Mouse (Mus musculus) yolk sac, embryonic 10.5 days (tissue): ENCODE data around the gene Pidd1.

Experiments
- DNase-seq: peaks from one replicate; pipeline ENCODE4 v3.0.0-alpha.2; 2017; ENCODE audit warnings: low spot score

Gene Pidd1

DNA sequence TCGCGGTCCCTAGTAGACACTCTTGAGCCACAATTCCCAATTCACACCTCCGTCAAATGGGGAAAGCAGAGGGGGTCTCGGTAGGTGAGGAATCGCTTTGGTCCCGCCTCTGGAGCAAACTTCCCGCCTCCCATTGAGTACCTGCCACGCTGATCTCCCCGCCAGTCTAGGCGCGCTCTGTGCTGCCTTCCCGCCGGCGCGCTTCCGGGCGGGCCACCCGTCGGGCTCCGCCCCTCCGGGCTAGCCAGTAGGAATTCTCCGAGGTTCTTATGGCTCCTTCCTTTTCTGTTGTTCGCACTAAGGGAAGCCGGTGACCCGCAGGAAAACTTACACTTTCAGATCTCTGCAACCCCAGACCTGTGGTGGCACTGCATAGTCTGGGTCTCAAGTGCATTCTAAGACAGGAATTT lies at the start of gene Pidd1:
Gene Pidd1 (minus strand): TSS at position 198 of the 410 bp plus-strand sequence.
- peak; percentile 80 for DNase-seq

DNA sequence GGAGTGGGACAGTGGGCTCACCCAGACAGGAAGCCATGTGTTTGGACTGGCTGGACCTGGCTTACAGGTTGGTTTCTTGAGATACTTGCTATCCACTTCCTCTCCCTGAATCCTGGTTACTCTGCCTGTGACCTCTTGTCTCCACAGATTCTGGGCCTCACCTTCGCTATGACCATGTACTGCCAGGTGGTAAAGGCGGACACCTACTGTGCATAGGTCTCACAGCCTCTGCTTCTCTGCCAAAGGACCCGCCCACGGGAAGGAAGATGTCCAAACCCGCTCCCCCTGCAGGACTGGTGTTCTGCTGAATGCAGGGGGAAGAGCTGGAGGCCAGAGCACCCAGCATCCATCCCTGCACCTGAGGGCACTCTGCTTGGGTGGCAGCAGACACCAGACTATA lies 48.9 kb upstream of the Pidd1 start:
- DNase-seq, result no peak

DNA sequence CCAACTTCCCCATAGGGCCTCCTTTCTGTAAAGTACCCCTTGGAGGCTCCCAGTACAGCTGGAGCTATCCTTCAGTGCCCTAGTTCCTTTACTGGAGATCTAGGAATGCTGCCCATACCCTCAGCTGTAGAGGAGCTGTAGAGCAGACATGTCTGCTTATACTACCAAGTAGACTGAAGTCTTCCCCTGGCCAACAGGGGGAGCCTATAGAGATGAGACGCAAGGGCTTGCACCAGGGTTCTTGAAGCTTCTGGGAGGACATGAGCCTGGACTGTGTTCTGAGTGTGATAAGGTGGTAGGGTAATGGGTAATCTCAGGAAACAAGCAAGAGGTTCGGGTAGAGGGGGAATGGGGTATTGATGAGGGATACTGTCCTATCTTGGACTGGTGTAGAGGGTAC lies 47.3 kb upstream of the Pidd1 start:
- DNase-seq, result no peak

DNA sequence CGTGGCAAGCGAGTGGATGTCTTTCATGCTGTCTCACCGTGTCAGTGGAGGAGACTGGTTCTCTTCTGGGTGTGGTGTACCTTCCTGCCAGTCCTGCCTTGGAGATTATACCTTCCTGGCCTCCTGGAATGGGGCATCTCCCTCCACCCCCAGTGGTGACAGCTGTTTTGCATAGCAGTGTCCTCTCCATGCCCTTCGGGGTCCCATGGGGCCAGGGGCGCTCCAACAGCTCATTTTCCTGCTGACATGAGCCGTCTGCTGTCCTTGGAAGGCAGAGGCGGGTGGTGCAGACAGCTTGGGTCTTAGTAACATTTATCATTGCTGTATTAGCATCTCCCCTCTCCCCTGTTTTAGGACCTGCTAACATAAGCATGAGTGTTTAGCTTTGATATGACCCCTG lies 43.3 kb upstream of the Pidd1 start:
- DNase-seq, result no peak

DNA sequence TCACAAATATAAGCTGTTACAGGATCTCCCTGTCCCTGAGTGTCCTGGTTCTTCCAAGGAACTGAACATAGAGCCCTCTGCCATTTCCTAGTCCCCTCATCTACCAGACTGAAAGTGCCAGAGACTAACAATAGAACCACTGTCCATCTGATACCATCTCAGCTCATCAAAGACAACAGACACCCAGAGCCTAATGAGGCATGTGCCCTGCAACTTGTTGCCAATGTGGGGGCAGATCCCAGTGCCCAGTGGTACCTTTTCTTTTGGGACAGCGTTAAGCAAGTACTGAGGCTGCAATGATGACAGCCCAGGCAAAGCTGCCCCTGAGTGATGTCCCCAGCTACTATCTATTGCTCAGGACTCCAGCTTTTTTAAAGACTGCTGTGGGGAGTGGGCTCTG lies 42.4 kb upstream of the Pidd1 start:
- no peak for DNase-seq

DNA sequence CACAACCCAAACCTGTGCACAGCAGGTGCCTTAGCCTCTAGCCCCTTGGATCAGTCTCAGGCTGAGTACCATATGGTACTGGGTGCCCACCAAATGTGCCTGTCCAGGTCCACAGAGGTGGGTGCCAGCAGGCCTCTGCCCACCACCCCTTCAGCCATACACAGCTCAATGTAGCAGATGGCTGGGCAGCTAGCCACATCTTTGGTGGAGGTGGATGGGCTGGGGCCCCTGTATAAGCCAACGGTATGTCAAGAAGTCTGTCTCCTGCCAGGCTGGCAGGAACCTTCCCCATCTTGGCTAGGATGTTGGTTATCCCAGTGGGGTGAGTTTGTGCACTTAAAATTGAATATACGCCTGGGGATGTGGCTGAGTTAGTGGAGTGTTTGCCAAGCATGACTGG lies 41.8 kb upstream of the Pidd1 start:
- DNase-seq, result no peak

DNA sequence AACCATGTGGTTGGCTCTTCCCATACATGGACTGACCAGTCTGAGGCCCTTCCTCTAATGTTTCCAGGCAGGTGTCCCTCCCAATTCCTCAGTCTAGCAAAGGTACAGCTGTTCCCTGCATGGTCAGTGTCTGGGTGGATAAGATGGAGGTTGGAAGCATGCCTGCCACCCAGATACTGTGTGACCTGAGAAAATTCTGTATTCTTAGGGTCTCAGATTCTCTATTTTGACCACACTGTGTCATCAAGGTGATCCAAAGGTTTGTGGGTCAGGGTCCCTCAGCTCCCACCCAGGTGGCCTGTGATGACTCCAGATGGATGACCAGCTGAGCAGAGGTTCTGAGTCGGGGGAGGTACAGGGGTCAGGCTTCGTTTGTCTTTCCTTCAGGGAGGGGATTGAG lies 41.4 kb upstream of the Pidd1 start:
- DNase-seq, result no peak

DNA sequence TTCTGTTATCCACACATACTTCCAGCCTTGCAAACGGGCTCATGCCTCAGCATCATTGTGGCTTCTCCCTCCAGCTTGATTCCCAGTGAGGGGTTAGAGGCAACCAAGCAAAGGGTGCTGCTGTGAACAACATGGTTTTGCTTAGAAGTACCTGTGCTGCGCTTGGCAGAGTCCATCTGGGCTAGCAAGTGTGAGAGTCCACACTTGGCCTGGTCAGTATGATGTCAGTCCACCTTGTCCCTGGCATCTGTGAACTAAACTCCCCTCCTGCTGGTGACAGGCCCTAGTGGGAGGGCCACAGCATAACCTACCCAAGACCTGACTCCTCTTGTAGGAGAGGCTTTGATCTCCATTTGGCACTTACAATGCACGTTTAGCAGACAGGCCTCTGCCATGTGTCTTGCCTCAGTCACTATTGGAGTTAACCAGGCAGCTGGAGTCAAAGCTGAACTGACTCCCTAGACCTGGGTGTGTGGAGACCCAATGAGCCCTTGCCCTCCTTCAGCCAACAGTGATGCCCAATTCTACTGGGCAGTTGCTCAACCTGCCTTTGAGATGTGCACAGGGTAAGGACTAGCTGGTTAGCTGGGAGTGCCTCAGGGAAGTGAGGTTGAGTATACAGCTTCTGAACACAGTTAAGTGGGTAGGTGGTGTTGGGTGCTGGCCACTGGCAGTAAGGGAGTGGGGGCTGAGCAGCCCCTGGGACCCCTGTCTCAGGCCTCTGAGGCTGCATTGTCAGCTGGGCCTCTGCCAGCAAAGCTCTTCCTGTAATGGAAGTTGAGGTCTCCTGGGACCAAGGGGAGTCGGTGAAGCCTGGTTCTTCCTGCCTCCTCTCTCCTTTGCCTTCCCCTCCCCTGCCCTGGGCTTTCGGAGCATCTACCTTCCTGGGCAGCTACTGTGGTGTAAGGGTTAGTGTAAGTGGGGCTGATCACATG lies 40.6 kb upstream of the Pidd1 start:
- DNase-seq, result no peak

DNA sequence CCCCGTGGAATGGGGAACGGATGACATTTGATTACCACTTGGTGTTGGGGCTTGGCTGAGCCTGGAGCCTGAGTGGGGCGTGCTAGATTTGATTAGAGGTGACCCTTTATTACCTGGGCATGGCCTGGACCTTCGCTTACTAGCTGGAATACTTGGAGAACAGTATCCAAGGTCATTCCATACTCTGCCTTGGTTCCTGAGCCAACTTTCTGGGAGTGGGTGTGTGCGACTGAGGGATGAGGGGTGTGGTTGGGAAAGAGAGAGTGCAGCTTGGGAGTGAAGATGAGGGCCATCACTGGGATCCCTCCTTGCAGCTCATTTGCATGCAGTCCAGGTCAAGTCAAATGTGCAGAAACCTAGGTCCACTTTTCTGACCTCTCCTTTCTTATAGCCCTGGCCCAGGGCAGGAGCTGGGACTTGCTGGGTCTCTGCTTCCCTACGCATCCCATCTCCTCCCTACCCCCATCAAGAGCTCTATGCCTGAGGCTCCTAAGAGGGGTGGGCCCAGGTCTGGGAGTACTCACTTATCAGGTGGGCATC lies 39.4 kb upstream of the Pidd1 start:
- DNase-seq, result no peak

DNA sequence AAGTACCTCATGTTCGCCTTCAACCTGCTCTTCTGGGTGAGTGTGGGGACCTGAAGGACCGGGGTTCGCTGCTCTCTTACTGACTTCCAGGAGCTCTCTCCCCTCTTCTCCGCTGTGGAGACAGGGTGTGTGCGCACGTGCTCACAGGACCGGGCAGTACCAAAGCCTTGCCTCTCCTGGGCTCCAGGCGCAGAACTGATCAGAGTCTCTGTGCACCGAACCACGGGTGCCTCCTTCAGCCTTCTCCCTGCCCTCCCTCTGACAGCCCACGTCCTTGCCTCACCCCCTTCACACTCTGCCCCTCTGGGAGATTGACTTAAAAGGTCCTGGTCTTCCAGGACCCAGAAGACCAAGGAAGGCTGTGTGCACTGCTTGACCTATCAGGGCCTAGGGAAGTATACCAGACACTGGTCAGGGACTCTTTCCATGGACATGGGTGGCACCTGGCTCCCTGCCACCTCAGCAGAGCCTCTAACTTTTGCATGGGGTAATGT lies 38.8 kb upstream of the Pidd1 start:
- no peak for DNase-seq

DNA sequence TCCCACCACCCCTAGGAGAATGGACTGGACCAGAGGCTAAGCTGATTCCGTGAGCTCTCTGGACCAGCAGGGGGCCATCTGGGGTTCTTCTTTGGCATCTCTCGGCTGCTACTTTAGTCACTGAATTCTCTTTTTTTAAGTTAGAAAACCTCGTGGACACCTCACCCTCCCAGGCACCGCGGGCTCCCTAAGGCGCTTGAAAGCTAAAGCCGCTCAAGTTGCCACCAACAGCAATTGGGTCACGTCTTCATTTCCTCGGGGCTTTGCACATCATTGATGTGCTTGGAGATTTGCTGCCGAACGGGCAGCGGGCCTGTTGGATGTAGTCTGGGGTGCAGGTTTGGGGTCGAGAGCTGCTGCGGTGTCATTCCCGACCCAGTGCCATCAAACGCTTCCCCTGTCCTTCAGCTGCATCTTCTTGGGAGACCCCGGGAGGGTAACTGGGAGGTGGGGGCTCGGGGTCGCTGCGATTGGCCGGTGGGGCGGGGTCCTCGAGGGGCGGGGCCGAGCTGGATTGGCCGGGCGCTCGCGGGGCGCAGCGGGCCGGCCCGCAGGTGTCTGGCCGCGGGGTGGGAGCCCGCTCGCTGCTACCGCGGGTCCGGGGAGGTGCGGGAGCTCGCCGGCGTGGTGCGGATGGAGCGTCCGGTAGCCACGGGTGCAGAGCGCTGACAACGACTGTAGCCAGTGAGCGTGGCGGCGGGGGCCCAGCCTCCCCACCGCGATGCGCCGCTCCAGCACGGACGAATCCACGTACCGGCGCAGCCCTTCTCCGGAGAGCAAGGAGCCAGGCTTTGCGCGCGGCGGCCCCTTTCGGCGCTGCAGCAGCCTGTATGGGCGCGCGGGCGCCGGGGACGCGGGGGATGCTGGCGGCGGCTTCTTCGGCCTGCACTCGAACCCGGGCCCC lies 37.9 kb upstream of the Pidd1 start:
- peak; percentile 57 for DNase-seq

DNA sequence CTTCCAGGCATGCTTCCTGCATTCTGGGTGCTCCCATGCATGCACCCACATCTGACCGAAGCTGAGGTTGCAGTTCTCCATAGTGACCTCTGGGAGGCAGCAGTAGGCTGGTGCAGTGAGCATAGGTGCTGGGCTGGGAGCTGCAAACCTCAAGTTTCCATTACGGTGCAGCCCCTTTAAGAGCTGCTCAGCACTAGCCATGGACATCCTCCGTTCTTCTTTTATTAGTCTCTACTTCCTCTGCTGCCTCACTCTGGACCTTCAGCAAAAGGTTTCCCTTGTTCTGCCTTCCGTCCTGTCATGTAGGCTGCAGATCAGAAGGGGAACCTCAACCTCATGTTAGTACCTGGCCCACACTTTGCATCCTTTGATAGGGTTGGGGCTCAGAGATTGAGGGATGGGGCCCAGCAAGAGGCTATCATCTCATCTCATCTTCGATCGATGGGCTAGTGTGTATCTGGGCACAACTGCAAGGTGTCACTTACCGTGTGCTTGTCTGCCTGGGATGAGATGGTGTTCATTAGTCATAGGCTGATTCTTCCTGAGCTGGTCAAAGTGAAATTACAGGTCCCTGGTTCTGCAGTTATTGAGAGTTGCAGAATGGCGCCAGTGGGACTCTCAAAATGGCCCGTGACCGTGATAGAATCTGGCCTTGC lies 37.1 kb upstream of the Pidd1 start:
- DNase-seq, result peak; percentile 52

DNA sequence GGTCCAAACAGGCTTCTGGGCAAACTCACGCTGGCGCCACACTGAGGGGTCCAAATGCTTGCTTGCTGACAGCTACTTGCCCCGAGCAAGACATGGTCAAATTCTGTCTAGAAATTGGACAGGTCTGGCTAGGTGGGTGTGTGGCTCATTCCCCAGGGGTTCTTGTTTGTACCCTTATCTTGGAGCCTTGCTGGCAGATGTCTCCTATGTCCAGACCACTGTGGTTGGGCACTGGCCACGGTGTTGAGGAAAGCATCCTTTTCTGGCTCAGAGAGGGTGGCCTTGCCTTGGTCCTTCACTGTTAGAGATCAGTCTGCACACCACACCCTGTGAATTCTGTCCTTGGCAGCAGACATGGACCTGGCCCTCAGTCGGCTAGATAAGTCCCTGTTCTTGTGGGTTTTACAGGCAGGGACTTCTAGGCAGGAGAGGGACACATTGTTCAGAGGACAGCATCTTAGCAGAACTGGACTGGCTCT lies 34.5 kb upstream of the Pidd1 start:
- DNase-seq, result no peak

DNA sequence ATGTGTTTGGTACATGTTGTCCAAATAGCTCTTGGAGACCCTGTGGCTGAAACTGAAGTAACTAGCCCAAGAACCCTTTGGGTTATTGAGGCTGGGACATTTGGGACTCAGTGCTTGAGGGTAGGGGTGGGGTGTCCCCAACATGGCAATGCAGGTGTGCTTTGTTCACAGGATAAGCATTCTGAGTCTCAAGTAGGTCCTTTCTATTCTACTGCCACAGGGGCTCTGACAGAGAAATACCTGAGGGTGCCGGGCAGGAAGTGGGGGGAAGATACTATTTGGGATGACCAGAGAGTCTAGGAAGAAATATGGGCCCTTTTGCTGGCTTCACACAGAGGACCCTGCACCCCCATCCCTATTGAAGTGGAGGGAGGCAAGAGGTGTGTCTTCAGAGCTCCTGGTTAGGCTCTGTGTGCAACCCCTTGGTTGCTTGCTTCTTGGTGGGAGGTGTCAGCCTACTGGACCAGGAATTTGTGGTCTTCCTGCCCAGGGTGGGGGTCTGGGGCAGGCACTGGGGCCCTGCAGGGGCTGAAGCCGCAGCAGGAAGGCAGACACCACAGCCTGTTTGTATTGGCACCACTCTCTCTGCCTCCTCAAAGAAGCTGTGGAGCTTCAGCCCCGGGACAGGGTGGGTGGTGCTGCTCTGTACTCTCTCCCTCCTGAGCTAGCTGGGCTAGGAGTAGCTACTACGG lies 33.9 kb upstream of the Pidd1 start:
- DNase-seq, result no peak

DNA sequence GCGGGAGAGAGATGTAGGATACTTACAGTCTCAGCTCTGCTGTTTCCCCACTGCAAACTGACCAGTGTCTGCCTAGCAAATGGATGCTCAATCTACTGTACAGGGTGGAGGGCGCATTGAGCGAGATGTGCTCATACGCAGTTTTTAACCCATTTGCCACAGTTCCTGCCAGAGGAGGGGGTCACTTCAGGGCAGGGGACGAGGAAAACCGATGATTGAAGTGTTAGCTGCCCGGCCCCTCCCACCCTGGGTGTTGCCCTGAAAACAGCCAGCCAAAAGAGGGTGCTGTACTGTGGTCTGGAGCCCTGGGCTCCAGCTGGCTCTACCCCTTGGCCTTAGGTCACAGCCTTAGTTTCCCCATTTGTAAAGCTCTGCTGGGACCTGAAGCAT lies 33.2 kb upstream of the Pidd1 start:
- no peak for DNase-seq

DNA sequence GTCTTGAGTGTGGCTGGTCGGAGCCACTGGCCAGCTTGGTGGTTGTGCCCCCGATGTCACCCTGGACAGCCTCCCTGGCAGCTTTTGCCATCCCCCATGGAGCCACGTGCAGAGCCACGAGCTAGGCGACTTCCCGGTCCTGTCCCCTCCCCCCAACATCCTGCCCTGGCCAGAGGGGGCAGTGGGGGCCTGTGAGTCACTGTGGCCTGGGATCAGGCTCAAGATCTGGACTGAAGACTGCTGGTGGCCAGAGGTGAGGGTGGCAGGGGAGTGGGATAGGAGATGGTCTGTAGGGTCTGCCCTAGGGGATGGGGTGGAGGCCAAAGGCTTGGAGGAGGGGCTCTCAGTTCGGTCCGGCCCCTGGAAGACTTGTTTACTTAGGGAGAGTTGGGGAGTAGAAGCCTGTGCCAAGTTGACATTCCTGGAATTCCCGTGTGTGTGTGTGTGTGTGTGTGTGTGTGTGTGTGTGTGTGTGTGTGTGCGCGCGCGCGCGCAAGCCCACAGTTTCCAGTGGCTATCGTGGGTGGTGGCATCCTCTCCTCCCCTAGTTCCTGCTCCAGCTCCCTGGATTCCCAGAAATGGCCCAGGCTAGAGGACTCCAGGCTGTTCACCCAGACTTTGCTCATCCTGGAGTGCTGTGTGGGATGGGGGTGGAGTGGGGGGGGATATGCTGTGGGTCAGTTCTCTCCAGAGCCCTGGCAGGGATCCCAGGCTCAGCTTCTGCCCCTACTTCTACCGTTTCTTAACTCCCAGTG lies 32.6 kb upstream of the Pidd1 start:
- peak; percentile 85 for DNase-seq

DNA sequence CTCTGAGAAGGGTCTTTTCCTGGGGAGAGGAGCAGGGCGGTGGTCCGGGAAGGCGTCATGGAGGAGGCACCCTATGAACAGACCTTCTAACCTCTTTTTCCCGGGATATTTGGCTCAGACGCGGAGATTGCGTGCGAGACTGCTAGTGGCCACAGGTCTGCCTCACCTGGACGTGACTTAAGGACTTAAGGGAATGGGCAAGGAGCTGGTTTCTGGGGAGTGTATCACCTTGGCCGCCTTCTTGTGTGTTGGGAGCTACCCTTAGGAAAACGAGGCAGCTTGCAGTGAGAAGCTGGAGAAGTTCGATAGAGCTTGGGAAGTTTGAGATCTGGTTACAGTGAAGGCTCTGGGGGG lies 32.0 kb upstream of the Pidd1 start:
- no peak for DNase-seq

DNA sequence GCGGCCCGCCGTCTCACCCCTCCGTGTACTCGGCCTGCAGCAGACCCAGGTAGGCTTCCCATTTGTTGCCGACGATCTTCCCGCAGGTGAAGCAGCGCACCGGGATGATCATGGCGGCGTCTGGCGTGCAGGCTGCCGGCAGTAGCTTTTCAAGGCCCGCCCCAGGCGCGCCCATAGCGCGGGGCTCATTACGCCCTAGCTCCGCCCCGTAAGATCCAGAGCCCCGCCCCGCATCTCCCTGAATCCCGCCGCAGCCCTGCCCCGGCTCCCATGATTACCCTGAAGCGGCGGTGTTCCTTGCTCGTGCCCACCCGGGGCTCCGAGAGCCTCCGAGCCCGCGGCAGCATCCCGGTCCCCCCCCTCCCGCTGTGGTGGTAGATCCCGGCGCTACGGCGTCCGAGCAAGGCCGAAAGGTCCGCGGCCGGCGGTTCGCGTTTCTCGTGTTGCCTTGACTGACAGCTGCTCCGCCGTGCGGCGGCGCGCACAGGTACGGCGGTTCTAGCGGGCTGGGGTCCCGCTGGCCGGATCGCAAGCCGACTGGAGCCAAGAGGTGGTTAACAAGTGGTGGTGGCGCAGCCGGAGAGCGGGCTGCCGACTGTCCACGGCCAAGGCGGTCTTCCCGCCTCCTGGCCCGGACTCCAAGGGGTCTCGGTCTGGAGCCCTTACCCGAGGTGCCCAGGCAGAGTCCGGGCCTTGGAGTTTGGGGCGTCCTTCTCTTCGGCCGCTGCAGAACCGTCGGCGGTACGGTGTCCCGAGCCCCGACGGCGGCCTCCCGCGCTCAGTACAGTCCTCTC lies 31.4 kb upstream of the Pidd1 start, which contains the start of the genes Polr2l and Tspan4:
Gene Polr2l (minus strand): TSS at position 122 of the 794 bp plus-strand sequence.
Gene Tspan4 (plus strand): TSS at position 230 of the 794 bp plus-strand sequence.
- DNase-seq, result peak; percentile 92

DNA sequence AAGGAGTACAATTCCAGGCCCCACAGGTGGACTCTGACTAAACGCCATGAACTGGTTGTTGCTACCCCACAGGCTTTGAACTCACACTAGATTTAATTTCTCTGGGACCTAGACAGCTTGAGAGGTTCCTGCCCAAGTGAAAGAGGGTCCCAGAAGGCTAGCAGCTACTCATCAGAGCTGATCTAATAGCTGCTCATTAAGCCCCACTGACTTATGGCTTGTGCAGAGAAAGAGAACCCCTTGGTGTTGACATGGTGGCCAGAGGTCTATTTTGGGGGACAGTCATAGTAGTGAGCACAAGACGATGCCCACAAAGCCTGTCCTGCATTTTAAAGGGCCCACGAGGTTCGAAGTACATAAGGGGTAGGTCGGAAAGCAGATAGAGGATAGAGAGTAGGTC lies 30.3 kb upstream of the Pidd1 start:
- no peak for DNase-seq

DNA sequence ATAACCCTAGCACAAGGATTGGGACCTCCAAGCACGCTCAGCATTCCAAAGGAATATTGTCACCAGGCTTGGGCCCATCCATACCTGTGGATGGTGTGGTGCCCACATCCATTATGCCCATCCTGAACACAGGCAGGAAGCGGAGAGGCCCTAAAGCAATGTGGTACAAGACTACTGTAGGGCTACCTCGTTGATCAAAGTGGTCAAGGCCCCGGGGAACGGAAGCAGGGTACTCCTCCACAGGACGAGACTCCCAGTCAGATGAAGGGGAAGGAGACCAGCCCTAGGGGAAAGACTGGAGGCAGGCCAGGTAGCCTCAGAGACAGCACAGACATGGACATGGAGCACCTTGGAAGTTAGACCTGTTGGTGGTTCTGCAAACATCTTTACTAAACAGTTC lies 28.9 kb upstream of the Pidd1 start:
- DNase-seq, result no peak
